Mouse (Mus musculus): ENCODE measurements around the gene Gm20388. TPM values are rescaled to one million over a fixed set of nuclear protein-coding genes. Genes with fewer than 3 reads are reported as not detected.

The Gm20388 gene
- polyA plus RNA-seq, 1 experiment from 2014 or later: 9.0 TPM

DNA sequence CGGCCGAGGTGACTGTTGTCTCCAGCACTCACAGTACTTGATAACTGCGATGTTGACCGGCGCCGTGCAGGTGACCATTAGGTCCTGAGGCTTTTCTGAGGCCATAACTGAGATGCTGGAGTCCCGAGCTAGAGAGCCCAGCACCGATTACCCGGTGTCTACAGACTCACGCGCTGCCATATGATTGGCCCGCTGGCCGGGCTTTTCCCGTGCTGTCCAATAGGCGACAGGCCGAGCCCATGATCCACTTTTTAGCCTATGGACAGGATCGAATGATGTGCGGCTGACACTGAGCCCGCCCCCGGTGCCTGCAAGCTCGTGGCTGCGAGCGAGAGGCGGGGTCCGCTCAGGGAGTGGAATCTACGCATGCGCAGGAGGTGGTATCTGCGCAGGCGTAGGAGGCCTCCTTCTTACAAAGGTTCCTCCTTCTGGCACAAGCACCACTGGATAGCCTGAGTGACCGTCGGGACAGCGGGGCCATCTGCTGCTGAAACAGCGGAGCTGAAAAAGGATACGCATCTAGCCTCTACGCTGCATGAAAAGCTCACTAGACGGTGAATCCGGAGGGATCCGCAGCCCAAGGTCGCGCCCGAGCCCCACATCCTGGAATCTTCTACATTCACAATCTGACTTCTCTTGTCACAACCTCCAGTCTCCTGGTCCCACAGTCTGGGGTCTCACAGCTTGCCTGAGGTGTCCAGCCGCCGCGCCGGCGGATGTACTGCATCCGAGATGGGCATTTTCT, 2532.8 kb downstream of the Gm20388 start, which contains the start of gene Mvd:
TSS of gene Mvd (minus strand) at position 161 of the 745 bp plus-strand sequence.

DNA sequence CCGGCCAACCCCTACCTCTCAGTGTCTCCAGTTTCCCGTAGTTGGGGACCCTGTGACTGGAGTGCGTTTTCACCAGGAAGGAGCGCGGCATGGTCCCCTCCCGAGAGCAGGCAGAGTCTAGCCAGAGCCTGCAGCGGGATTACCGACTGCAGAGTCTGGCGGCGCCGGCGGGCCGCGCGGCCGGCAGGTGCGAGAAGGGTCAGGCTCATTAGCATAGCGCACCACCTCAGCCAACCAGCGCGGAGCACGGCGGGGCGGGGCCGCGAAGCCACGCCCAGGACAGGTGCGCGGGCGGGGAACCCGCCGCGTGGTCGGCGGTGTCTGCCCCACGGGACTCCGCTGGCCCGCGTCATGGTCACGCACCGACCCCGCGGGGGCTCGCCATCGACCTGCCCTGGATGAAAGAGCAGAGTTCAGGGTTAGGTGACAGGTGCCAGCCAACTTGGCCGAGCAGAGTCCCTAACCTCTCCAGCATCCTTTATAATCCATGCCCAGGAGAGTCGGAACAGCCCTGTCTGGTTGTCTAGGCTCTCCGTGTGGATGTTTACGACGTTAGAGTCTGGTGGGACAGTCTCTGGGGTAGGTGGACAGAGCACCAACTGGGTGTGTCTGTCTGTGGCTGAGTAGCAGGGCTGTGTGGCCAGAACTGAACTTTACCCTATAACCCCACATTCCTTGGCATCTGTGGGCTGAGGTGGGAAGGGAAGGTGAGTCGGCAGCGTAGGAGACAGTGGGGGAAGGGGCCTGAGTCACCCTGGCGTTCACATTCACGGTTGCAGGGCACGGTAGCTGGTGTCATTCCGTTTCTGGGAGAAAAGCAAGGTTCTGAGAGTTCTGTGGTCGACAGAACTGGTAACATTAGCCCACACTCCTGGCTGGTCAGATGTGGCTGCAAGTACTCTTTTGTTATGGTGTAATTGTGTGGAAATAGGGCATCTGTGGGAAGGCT, 2550.2 kb downstream of the Gm20388 start, which contains the start of gene Snai3:
TSS of gene Snai3 (minus strand) at position 210 of the 949 bp plus-strand sequence.

DNA sequence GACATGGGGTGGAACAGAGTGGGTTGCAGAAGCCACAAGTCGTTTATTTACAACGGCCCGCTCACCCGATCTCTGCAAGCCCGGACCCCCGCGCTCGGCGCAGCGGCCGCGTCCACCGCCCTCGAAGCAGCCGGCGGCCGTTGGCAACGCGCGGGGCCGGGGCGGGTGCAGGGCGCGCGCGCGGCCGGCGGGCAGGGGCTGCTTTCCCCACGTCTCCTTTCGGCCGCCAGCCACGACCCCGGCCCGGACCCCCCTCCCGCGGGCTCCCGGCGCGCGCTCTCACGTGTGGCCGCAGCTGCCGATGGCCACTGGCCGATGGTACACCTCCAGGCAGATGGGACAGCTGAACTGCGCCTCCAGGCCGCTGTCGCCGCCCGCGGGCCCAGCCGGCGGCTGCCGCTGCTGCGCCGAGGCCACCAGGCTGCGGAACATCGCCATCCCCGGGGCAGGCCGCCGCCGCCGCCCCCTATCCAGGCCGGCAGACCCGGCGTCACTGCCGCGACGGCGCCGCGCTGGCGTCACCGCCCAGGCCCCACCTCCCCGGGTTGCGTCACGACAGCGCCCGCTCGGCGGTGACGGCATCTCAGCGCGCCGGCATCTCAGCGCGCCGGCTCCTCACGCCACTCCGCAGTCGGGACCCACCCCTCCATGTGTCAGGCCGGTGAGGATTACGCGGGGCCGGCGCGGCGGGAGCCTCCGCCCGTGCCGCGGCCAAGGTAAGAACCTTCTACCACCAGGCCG, 2565.1 kb downstream of the Gm20388 start, which contains the start of the genes Rnf166 and Ctu2:
TSS of gene Rnf166 (minus strand) at position 485 of the 741 bp plus-strand sequence.
TSS of gene Ctu2 (plus strand) at position 564 of the 741 bp plus-strand sequence.

DNA sequence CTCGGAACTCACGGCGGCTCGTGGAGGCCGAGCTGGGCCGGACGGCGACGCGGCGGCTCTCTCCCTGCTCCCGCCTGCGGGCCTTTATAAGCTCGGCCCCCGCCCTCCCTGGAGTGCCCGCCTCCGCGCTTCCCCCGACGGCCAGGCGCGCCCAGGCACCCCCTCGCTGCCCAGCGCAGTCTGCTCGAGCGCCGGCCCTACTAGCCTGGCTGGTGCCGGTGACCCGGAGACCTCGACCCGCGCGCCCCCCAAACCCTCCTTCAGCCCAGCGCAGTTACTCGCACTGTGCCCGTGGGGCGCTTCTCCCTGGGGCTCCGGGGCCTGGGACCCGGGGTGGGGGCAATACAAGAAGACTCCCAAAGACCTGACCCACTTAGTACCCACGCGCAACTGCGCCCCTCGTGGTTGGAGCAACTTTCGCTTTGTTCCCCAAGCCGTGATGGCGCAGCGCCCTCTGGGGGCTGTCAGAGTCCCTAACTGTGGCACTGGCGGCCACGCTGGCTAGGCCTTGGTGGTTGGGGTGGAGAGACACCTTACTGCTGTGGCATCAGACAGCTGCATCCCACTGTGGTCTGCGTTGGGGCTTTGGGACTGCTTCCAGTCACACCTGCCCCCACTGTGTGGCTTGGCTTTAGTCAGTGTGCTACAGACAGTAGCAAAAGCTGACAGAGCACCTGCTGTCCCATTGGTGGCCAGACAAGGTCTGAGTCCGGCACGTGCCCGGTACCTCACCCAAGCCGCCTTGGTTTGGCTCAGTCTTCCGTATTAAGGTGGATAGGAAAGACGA, 2640.8 kb downstream of the Gm20388 start, which contains the start of gene Piezo1:
TSS of gene Piezo1 (minus strand) at position 65 of the 787 bp plus-strand sequence.

DNA sequence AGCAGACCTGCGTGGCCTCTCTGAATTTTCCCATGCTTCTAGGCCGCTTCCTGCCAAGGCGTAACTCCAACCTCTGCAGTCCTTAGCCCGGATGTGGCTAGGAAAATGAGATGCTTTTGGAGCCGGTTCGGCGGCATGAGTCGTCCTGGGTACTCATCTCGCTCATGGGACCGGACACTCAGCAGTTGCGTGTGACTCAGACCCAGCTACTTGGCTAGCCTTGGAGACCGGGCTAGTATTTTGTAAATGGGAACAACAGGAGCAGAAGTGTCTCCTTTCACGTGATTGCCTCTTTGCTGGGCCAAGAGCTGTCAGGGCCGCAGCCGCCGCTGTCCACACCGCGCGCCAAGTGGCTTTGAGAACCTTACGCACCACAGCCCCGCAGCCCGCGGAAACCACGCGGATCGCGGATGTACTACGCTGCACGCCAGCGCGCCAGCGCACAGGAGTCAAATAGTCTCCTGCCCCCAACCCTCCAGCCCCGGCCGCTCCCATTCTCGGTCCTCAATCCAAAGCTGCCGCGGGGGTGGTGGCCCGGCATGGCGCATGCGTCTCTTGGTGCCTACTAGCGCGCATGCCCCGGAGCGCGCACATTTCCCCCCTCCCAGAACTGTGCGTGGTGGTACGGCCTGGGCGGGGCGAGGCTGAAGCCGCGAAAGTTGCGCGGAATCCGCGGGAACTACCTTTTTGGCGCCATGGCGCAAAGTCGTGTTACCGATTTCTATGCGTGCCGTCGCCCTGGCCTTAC, 2656.9 kb downstream of the Gm20388 start, which contains the start of gene Cdt1:
TSS of gene Cdt1 (plus strand) at position 655 of the 748 bp plus-strand sequence.

DNA sequence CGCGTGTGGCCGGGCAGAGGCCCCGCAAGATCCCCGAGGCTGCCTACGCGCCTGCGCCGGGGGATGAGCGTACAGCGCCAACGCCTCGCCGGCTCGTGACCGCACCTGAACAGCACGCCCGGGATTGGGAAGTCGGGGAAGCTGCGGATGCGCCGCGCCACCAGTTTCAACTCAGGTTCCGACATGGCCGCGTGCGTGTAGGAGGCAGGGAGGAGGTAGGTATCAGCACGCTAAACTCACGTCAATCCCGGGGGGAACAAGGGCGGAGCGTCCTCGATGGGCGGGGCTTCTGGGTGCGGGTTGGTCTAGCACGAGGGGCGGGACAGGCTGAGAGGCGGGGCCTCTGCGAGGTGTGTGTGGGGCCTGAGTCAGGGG, 2666.0 kb downstream of the Gm20388 start, which contains the start of gene Aprt:
TSS of gene Aprt (minus strand) at position 262 of the 375 bp plus-strand sequence.

DNA sequence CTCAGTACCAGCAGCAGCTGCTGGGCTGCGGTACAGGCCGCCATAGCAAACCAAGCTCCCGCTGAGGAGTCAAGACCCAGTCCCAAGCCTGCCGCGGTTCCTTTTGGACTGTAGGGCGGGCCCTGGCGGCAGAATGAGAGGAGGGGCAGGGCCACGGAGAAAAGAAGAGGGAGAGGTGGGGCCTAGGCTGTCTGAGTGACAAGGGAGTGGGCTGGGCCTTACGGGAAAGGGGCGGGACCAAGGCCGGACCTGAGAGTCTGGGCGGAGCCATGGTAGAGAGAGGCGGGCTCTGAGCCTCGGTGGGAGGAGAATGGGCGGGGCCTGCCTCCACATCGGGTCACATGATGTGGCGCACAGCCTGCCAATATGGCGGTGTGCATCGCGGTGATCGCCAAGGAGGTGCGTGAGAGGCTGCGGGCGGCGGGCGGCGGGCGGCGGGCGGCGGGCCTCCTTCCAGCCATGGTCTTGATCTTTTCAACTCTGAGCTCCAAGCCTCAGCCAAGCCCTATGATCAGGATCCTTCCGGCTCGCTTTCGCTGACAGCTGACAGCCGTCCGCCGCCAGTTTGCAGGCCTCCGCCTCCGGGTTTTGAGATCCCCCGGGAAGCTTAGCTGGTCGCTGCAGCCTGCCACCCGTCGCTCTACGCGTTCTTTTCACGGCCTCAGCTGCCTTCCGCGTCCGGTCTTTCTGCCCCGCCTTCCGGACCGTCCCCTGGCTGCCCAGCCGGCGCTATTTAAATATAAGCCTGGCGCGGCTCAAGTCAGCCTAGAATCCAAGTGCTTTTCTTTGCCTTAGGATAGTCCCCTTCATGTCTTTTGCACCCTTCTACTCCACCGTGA, 2700.9 kb downstream of the Gm20388 start, which contains the start of the genes Galns and Trappc2l:
TSS of gene Galns (minus strand) at position 169 of the 839 bp plus-strand sequence.
TSS of gene Trappc2l (plus strand) at position 346 of the 839 bp plus-strand sequence.

DNA sequence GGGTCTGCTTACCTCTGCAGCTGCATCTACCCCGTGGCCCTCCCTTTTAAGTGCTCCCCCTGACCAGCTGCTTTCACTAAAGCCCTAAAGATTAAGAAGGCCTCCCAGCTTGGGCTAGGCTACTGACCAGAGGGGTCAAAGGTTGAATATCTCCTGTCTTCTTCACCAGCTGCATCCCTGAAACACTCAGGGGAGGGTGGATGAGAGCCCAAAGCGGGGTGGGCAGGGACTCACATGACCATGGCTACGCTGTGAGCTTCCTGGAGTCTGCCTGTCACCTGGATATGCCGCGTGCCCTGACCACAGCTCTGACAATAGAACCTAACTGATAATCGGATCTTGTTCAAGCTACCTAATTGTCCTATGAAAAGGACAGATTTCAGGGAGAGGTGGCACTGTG, 2712.1 kb downstream of the Gm20388 start, which contains the start of gene Pabpn1l:
TSS of gene Pabpn1l (minus strand) at position 13 of the 400 bp plus-strand sequence.

DNA sequence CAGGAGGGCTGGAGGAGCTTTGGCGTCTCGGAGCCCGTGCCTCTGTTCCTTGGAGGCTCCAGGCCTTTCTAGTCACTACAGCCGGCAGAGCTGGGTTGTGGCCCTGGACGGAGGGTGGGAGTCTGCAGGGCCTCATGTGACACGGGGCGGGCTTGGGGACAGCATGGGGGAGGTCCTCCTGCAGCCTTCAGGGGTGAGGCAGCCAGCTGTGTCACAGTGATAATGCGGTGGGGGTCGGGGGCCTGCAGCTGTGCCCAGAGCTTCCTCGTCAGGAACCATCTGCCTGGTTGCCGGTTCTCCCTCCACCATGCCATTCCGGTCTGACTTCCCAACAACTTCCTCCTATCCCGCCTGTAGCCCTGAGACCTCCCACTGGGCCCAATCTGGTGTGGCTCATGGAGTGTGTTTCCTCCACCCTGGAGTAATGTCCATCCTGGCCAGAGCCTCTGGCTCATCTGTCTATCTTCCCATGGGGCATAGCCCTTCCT, 2788.4 kb downstream of the Gm20388 start, which contains the start of gene Cbfa2t3:
TSS of gene Cbfa2t3 (minus strand) at position 105 of the 488 bp plus-strand sequence.

DNA sequence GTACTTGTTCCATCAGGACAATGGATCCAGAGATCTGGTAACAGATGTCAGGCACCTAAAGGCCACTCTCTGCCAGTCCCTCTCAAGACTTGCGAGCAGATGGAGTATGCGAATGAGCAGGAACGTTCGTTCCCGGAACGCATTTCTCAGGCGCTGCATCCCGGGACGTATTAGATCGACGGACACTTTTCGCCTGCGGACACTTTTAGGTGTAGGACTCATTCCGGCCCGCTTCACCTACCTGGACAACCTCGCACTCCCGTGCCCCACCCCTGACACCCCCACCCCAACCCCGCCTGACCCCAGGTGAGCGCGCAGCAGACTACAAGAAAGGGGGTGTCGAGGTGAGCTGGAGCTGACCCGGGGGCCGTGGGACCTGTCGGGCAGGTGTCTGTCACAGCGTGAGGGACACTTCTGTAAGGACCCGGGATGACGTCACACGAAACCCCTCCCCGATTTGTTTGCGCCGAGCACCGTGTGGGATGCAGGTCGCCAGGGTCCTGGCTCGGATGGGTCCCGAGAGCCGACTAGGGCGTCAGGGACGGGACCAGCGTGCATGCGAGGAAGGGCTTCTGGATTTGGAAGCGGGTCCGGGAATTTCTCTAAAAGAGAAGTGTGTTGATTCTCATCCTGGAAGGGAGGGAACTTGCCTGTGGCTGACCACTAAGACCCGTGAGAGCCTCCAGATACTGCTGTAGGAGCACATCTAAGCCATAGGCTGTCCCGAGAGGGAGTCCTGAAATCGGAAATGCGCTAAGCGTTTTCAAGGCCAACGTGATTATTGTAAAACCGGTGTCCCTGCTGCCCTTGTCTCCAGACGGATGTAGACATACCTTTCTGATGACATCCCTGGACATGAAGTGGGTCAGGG, 2864.9 kb downstream of the Gm20388 start, which contains the start of gene Acsf3:
TSS of gene Acsf3 (plus strand) at position 202 of the 871 bp plus-strand sequence.

DNA sequence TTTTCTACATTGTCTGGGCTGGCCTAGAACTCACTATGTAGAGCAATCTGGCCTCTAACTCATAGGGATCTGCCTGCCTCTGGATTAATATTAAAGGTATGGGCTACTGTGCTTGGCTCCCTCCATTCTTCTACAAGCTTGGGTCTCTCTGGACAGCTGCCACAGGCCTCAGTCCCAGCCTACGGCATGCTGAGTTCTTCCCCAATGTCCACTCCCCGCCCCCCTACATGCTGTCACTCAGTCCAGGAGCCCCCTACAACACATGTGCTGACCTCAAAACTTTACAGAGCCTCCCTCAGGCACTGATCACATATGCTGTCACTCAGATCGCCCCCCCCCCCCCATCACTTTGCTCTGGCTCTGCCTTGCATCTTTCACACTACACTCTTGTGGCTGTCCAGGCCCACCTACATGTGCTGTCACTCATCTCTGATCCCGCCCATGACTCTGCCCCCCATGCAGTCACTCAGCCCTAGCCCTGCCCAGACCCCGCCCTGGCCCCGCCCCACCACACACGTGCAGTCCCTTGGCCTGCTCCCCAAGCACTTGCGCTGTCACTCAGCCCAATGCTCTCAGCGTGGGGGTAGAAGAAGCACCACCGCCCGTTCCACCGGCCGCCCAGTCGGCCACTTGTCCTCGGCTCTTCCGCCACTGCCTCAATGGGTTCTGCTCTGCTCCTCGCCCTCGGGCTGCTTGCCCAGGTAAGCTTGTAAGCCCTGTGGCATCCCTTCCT, 2937.4 kb downstream of the Gm20388 start, which contains the start of gene Cdh15:
TSS of gene Cdh15 (plus strand) at position 138 of the 733 bp plus-strand sequence.

DNA sequence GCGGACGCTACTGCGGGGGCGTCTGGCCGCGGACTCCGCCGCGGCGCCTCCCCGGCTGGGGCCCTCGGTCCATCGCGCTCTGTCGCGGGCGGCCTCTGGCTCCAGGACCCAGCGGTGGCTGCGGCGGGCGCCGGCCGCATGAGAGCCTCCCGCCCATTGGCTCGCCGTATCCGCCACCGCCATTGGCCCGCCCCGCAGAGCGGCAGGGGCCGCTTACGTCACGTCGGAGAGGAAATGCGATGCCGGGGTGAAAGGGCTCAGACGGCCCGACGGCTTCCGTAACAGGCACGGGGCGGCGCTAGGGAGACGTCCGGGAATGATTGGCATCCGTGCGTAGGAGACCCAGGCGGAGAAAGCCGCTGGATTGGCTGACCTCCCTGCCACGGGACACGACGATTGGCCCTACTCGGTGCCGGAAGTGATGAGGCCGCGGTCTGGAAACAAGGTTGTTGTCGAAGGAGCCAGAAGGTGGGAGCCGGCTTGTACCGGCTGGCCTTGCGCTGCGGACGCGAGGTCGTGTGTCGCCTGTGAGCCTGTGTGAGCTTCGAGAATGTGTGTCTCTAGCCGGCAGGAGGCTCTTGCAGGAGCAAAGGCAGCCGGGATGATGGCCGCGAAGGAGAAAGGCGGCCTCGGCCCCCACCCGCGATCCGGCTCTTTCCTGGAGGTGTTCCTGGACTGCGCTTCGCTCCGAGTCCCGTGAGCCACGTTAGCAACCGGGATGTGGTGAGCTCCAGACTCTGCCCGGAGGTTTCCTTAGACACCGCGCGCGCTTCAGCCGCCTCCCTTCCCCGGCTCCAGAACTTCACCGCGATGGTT, 3131.7 kb downstream of the Gm20388 start, which contains the start of gene Ankrd11:
TSS of gene Ankrd11 (minus strand) at position 120 of the 816 bp plus-strand sequence.

DNA sequence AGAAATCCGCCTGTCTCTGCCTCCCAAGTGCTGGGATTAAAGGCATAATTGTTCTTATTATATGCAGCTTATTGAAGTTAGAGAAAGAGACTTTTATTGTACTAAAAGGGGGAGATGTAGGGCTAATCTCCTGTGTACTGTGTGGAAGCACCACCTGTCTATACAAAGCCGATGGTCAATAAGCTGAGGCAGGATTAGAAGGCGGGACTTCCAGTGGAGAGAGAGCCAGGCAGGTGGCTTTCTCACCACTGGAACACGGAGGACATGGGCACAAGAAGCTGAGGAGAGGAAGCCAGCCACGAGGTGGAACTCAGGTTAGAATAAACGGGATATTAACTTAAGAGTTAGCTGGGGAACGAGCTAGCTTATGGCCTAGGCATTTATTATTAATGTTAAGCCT, 3152.1 kb downstream of the Gm20388 start, which contains the start of gene Spg7:
TSS of gene Spg7 (plus strand) at position 222 of the 400 bp plus-strand sequence.

DNA sequence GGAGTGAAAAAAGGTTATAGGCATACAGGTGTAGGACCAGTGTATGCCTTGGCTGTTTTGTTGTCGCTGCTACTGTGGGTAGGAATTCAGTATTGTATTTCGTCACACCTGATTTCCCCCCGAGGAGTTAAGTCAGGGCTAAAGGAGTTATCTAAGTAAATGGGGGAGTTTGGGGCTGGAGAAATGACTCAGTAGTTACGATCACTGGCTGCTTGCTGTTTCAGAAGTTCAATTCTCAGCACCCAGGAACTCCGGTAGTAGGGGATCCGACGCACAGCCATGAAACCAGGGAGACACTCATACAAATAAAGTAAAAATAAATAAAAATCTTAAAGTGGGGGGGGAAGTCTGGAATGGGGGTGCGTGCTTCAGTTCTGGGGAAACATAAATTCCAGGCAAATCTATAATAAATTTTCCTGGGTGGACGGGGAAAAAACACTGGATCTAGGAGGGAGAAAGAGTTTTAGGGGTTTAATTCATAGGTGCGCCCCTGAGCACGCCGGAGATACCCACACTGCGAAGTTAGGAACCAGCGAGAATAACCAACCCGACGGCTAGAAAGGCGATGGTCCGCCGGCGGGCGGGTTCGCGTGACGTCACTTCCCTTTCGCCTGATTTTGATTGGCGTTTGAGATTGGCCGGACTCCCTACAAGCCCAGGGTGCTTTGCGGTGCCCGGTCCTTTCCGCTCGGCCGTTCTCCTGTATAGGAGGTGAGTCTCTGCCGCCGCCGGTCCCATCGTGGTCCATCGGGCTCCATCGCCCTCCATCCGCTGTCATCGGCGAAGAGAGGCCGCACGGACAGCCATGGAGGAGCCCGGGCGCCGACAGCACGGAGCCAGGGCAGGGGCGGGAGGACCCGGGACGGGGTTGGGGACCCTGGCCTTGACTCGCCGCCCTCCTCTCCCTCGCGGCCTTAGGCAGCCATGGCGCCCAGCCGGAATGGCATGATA, 3191.4 kb downstream of the Gm20388 start, which contains the start of gene Rpl13:
TSS of gene Rpl13 (plus strand) at position 616 of the 951 bp plus-strand sequence.

